Mouse (Mus musculus) subcutaneous adipose tissue, adult 2 months (tissue): Measurements from ENCODE around the gene Camk2g. TPM values are rescaled to one million over a fixed set of nuclear protein-coding genes. Genes with fewer than 3 reads are reported as not detected.

ENCODE experiments used
- polyA plus RNA-seq: library from polyadenylated mRNA; depleted of rRNA; stranded (reverse); fragments of >200 nt; gene quantifications from 2 replicates; pipeline ENCODE4 v1.2.3, GENCODE M21; 2012; ENCODE audit warnings: low replicate concordance; rRNA removed

The Camk2g gene
- 37.1 and 54.2 TPM in 2 replicates for polyA plus RNA-seq

DNA sequence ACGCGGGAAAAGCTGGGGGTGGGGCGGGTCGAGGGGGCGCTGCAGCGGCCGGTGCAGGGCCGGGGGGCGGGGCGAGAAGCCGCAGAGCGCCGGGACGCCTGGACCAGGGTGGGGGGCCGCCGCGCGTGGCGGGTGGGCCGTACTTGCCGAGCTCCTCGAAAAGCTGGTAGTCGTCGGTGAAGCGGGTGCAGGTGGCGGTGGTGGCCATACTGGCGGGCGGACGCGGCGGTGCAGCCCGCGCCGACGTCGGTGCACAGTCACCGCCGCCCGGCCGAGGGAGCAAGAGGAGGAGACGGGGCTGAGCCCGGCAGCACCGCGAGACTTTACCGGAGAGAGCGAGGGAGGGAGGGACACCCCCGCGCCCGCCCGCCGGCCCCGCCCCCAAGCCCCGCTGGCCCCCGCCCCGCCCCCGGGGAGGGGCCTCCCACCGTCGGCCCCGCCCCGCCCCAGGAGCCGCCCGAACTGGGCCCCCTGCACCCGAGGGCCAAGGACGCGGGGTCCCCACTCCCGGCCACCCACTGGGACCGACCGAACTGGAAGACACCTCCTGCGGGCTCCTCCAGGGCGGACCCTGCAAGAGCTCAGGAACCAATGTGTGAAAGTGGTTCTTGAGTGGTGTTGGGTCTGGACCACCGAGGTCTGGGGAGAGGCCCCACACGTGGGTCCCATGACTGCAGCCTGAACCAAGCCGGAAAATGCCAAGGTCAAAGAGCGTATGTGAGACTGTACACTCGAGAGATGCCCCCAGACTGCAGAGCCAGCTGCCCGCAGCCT is at the start of gene Camk2g:
Gene Camk2g, minus strand, starts transcription at position 331 of the 774 bp plus-strand sequence.

DNA sequence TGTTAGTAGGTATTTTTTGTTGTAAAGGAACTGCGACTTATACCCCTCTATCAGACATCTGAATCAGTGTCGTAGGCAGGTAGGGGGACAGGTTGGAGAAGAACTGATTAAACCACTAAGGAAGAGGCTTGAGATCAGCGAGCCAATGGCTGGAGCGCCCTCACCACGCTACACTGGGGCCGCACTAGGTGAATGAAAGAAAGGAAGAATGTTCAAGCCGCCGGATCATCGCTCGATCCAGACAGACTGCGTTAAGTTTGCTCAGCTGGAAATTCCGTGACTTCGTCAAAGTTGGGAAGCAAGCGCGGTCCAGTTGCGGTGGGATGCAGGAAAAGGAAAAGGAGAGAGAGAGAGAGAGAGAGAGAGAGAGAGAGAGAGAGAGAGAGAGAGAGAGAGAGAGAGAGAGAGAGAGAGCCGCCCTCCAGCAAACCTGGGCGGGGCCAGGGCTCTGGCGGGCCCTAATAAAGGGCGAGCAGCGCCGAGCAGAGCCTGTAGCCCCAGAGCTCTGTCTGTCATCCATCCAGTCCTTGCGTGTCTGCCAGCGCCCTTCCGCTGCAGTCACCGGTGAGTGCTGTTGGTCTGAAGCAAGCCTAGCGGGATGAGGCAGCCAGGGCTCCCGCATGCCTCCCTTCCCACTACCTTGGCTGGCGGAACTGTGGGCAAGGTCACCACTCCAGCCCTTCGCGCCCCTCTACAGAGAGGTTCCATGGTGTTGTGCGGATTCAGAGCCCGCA is 42.5 kb upstream of the Camk2g start, which contains the start of gene Plau:
Gene Plau, plus strand, starts transcription at position 490 of the 734 bp plus-strand sequence.

DNA sequence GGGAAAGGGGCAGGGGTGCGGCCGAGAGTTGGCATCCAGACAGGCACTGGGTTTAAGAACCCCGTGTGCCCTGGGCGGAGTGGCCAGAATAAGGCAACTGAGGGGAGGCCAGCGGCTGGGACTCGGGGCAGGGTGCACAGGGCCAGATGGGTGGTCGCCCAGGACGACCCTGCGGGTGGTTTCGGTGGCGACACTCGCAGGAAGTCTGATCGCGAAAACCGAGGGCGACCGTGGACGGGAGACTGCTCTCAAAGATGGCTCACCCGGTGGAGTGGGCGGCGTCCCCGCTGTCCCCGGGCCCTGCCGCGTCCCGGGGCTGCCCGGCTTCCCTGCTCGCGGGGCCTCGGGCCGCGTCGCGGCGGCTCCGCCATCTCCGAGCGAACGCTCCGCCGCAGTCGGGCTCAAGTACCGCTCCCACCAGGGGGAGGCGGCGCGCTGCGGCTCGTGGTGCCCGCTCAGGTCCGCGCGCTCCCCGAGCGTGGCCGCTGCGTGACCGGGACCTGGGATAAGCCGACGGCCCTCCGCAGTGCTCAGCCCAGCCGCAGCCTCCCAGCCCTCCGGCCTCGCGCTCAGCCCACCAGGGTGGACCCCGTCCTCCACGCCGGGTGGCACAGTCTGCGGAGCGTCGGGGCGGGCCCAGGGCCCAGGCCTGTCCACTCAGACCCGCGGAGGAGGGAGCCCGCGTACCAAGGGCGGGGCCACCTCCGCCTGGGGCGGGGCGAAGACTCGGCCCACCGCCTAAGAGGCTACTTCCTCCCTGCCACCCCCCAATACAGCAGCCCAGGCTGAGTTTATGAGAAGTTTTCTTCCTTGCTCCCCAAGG is 59.7 kb downstream of the Camk2g start, which contains the start of gene Ndst2:
Gene Ndst2, minus strand, starts transcription at position 611 of the 823 bp plus-strand sequence.

DNA sequence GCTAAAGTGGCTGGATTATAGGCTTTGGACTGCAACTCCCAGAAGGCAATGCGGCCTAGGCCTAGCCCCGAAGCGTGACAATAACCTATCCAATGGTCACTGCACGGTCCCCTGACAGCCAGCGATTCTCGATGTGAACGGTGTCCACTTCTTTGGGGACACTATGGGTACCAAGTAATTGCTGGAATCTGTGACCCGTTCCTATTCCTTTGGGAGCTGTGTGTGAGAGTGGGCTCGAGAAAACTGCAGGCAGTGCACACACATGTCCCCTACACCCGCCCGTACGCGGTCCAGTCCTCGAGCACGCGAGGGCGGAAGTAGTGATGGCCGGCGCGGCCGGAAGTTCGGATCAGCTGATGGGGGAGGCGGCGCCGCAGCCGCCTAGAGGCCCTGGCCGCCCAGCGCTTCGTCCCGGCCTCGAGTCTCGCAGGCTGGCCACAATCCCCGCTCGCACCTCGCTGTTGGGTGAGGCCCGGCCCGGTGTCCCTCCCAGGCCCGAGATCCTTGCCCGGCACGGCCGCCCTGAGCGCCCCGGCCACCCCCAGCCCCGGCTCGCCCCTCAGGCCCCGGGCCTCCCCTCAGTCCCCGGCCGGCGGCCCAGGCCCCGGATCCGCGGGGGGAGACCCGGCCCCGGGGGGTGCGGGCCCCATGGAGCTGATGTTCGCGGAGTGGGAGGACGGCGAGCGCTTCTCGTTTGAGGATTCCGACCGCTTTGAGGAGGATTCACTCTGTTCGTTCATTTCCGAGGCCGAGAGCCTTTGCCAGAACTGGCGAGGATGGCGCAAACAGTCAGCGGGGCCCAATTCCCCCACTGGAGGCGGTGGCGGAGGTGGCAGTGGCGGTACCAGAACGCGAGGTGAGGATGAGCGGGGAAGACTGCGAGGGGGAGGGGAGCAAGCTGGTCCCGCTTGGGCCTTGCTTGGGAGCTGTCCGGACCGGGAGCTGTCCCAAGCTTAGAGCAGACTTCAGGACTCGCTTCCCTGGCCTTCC is 86.4 kb downstream of the Camk2g start, which contains the start of gene Zswim8:
Gene Zswim8, plus strand, starts transcription at position 352 of the 990 bp plus-strand sequence.

DNA sequence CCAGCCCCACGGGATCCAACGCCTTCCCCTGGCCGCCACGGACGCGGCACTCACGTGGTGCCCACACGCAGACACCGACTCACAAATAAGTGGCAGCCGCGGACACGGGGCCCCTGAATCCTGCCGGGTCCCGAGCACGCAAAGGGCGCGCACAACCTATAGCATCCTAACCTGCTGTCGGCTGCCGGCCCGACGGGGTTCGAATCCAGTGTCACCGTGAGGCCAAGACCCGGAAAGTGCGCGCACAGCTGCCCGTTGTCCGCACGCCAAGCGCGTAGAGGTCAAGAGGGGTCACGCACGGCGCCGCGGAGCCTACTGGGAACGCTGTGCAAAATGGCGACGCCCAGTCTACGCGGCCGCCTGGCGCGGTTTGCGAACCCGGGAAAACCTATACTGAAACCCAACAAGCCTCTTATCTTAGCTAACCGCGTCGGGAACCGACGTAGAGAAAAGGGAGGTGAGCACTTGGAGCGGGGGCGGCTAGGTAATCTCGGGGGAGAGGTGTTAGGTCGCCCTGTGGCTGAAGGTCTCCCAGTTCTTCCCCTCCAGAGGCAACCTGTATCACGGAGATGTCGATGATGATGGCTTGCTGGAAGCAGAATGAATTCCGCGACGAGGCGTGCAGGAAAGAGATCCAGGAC is 91.0 kb downstream of the Camk2g start, which contains the start of gene Chchd1:
Gene Chchd1, plus strand, starts transcription at position 266 of the 641 bp plus-strand sequence.

DNA sequence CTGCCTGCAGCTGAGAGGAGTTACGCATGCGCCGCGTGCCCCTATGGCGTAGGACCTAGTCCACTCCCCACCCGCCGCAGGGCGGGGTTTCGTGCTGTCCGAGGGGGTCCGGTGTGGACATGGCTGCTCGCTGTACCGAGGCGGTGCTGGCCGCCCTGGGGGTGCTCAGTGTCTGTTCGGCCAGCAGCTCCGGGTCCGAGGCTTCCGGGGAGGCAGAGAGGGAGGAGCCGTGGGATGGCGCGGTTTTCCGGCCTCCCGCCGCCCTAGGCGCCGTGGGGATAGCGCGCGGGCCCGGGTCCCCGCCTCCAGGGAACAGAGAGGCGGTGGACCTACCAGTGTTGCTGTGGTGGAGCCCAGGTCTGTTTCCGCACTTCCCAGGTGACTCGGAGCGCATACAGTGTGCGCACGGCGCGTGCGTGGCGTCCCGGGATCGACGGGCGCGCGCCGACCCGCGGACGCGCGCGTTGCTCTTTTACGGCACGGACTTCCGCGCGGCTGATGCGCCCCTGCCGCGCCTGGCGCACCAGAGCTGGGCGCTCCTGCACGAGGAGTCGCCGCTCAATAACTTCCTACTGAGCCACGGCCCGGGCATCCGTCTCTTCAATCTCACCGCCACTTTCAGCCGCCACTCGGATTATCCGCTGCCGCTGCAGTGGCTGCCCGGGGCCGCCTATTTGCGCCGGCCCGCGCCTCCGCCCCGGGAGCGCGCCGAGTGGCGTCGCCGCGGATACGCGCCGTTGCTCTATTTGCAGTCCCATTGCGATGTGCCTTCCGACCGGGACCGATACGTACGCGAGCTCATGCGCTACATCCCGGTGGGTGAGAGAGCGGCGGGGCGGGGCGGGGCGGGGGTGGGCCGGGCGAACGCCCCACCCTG is 98.8 kb downstream of the Camk2g start, which contains the start of gene Fut11:
Gene Fut11, plus strand, starts transcription at position 85 of the 877 bp plus-strand sequence.

Other genes with a start within 250 kb of the Camk2g start
- gene Ppp3cb, start 247.5 kb downstream of the Camk2g start, polyA plus RNA-seq, result 15.0 and 19.5 TPM in 2 replicates
- 4.9 and 17.0 TPM in 2 replicates for gene Usp54, start 153.0 kb downstream of the Camk2g start, polyA plus RNA-seq
- gene Myoz1, start 137.5 kb downstream of the Camk2g start, polyA plus RNA-seq, result 0.12 TPM in 1 of 2 replicates, not detected in the other
- gene Synpo2l, start 125.7 kb downstream of the Camk2g start, polyA plus RNA-seq, result 0.17 and 0.35 TPM in 2 replicates
- 115 and 168 TPM in 2 replicates for gene Sec24c, start 119.8 kb downstream of the Camk2g start, polyA plus RNA-seq
- 11.9 and 26.9 TPM in 2 replicates for gene Fut11, start 99.1 kb downstream of the Camk2g start, polyA plus RNA-seq
- gene Chchd1, start 91.1 kb downstream of the Camk2g start, polyA plus RNA-seq, result 37.9 and 43.7 TPM in 2 replicates
- 184 and 239 TPM in 2 replicates for gene Zswim8, start 86.5 kb downstream of the Camk2g start, polyA plus RNA-seq
- 42.1 and 61.4 TPM in 2 replicates for gene Ndst2, start 59.5 kb downstream of the Camk2g start, polyA plus RNA-seq
- gene Plau, start 42.6 kb upstream of the Camk2g start, polyA plus RNA-seq, result 16.1 and 53.4 TPM in 2 replicates
- 89.1 and 124 TPM in 2 replicates for gene Vcl, start 135.3 kb upstream of the Camk2g start, polyA plus RNA-seq